Mouse (Mus musculus) midbrain, embryonic 12.5 days (tissue): ENCODE data around the gene Spink4. TPM values are rescaled to one million over a fixed set of nuclear protein-coding genes. Genes with fewer than 3 reads are reported as not detected.
"Not testable (repeated sequence)": the region's sequence is repeated elsewhere in the genome, so short reads cannot be mapped to it uniquely, and the experiment has no call there.

Source experiments
- ATAC-seq: fragments of 200-750 bp; cut with Nextera tagmentation; 2 replicates; pipeline ENCODE4 v1.8.0; 2017; ENCODE audit warnings: low read depth, moderate TSS enrichment, moderate library complexity; ENCODE audit not compliant: low FRiP score
- H3K27ac ChIP-seq: fragments of 300-500 bp; sonication (generic); replicated peaks from 2 replicates; pipeline ENCODE4 v1.5.1; 2016; ENCODE audit warnings: mild to moderate bottlenecking
- H3K27me3 ChIP-seq: fragments of 300-500 bp; sonication (generic); 2 replicates; pipeline ENCODE4 v1.6.1; 2016; ENCODE audit warnings: mild to moderate bottlenecking
- H3K36me3 ChIP-seq: fragments of 300-500 bp; sonication (generic); 2 replicates; pipeline ENCODE4 v1.6.1; 2016
- H3K4me1 ChIP-seq: fragments of 300-500 bp; sonication (generic); 2 replicates; pipeline ENCODE4 v1.6.1; 2016
- H3K4me2 ChIP-seq: fragments of 300-500 bp; sonication (generic); replicated peaks from 2 replicates; pipeline ENCODE4 v1.6.1; 2016; ENCODE audit warnings: mild to moderate bottlenecking, moderate library complexity
- H3K4me3 ChIP-seq: fragments of 300-500 bp; sonication (generic); 2 replicates; pipeline ENCODE4 v1.5.1; 2016; ENCODE audit warnings: mild to moderate bottlenecking
- H3K9ac ChIP-seq: fragments of 300-500 bp; sonication (generic); replicated peaks from 2 replicates; pipeline ENCODE4 v1.6.1; 2016; ENCODE audit warnings: mild to moderate bottlenecking, moderate library complexity
- H3K9me3 ChIP-seq: fragments of 300-500 bp; sonication (generic); 2 replicates; pipeline ENCODE4 v1.6.1; 2016; ENCODE audit warnings: mild to moderate bottlenecking
- WGBS: fragments of 180-500 bp; shearing (Covaris S2); methylation state at CpG from one replicate; pipeline ENCODE4 v1.1.7; 2016; 5-methylcytosine and 5-hydroxymethylcytosine counted together
- polyA plus RNA-seq: library from polyadenylated mRNA; unstranded; fragments of >200 nt; fragmentation: Nextera tagmentation; extraction: Ambion mirVana; gene quantifications from 2 replicates; pipeline ENCODE4 v1.2.1, GENCODE M21; 2016

The Spink4 gene
- polyA plus RNA-seq, 1 experiment from 2014 or later = not detected

DNA sequence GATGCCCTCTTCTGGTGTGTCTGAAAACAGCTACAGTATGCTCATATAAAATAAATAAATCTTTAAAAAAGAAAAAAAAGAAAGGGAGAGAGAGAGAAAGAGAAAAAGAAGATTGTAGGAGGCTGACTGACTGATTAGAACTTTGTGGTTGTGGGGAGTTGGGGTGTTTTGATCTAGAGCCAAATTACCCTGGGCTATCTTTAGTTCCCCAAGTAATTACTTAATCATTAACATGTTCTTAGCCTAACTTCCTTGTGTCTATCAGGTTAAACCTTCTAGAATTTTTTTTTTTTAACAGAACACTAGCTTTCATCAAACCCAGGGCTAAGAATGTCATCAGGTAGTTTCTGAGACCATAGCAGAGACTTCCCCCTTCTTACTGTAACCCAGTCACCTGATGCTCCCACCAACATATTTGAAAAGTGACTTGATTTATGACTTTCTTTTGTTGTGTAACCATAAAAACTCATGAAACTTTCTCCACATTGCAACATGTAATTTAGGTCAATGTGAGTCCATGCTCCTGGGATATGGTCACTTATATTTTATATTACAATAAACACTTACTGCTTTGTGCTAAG lies 5.5 kb upstream of the Spink4 start:
- no peak for ATAC-seq
- no peaks in the 10 kb centered on the region for H3K36me3 ChIP-seq
- H3K27me3 ChIP-seq = no peaks in the 10 kb centered on the region
- no peak overlapping the region for H3K4me3 ChIP-seq
- H3K9ac ChIP-seq = no peak overlapping the region
- no peak overlapping the region for H3K27ac ChIP-seq
- H3K9me3 ChIP-seq = no peaks in the 10 kb centered on the region
- H3K4me1 ChIP-seq = no peaks in the 10 kb centered on the region
- no peak overlapping the region for H3K4me2 ChIP-seq

GRCm38 (mm10) chr4:40915947-40916346 lies 3.9 kb upstream of the Spink4 start:
- Histone ChIP-seq H3K27ac (no peak overlapping the region), H3K27me3 (no peaks in the 10 kb centered on the region), H3K9ac (no peak overlapping the region), H3K9me3 (no peaks in the 10 kb centered on the region), H3K36me3 (no peaks in the 10 kb centered on the region), H3K4me3 (no peak overlapping the region), H3K4me2 (no peak overlapping the region), H3K4me1 (no peaks in the 10 kb centered on the region)
- ATAC-seq = no peak
- 54% methylated on average over 5 of the region's 5 CpGs for WGBS

GRCm38 (mm10) chr4:40916592-40917155 lies 3.2 kb upstream of the Spink4 start:
- no peak for ATAC-seq

DNA sequence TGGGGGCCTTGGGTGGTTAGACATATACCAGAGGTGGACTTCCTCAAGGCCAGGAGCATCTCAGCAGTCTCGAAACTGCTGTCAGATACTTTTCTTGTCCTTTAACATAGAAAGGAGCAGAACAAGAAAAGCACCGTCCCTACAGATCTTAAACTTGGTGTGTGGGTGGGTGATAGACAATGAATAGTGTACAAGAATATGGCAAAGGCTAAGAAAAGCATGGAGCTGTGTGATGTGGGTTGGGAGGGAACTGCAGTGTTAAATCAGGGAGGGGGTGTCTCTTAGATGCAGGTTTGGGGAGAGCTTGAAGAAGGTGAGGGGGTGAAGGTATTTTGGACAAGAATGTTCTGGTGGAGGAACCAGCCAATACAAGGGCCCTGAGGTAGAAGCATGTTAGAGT lies 724 bp downstream of the Spink4 start:
- no peaks in the 10 kb centered on the region for H3K4me1 ChIP-seq
- H3K27me3 ChIP-seq = no peaks in the 10 kb centered on the region
- no peak overlapping the region for H3K4me3 ChIP-seq
- H3K9me3 ChIP-seq = no peaks in the 10 kb centered on the region
- 75% methylated on average over 2 of the region's 2 CpGs for WGBS
- no peaks in the 10 kb centered on the region for H3K36me3 ChIP-seq
- ATAC-seq = no peak
- no peak overlapping the region for H3K27ac ChIP-seq
- no peak overlapping the region for H3K4me2 ChIP-seq
- no peak overlapping the region for H3K9ac ChIP-seq

More at GRCm38 (mm10) chr4:40916592-40917155, 3.2 kb upstream of the Spink4 start:
- no peak overlapping the region for H3K4me2 ChIP-seq
- no peaks in the 10 kb centered on the region for H3K27me3 ChIP-seq
- H3K9ac ChIP-seq = no peak overlapping the region
- H3K27ac ChIP-seq = no peak overlapping the region
- no peaks in the 10 kb centered on the region for H3K4me1 ChIP-seq
- WGBS = 91% methylated on average over 7 of the region's 7 CpGs
- H3K4me3 ChIP-seq = no peak overlapping the region
- no peaks in the 10 kb centered on the region for H3K36me3 ChIP-seq
- no peaks in the 10 kb centered on the region for H3K9me3 ChIP-seq

- WGBS = 65% methylated on average over 3 of the region's 3 CpGs
- H3K4me1 ChIP-seq = no peaks in the 10 kb centered on the region
- no peaks in the 10 kb centered on the region for H3K36me3 ChIP-seq
- no peak for ATAC-seq
- H3K27ac ChIP-seq = no peak overlapping the region
- H3K4me2 ChIP-seq = no peak overlapping the region
- no peak overlapping the region for H3K4me3 ChIP-seq
- H3K27me3 ChIP-seq = no peaks in the 10 kb centered on the region
- no peaks in the 10 kb centered on the region for H3K9me3 ChIP-seq
- no peak overlapping the region for H3K9ac ChIP-seq
Measured at GRCm38 (mm10) chr4:40921288-40921687, 1.4 kb downstream of the Spink4 start.

GRCm38 (mm10) chr4:40923087-40923651 lies 3.3 kb downstream of the Spink4 start:
- Histone ChIP-seq H3K9me3 (no peaks in the 10 kb centered on the region), H3K4me1 (no peaks in the 10 kb centered on the region), H3K27me3 (no peaks in the 10 kb centered on the region), H3K36me3 (no peaks in the 10 kb centered on the region), H3K4me2 (no peak overlapping the region), H3K4me3 (no peak overlapping the region), H3K27ac (no peak overlapping the region), H3K9ac (no peak overlapping the region)
- 83% methylated on average over 6 of the region's 6 CpGs for WGBS
- no peak for ATAC-seq

DNA sequence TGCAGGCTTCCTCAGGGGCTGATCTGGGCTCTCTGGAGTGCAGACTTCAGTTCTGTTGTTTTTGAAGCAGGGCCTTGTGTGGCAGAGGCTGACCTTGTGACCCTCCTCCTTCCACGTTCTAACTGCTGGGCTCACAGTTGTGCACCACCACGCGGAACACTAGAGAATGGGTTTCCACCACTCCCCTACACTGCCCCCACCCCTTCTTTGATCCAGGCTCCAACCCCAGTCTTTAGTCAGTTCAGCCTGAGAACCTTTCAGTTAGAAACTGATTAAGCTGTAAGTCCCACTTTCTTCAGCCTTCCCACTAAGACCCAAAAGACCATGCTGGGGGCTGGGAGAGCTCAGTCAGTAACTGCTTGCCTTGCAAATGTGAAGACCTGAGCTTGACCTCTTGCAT lies 5.7 kb downstream of the Spink4 start:
- no peaks in the 10 kb centered on the region for H3K9me3 ChIP-seq
- no peak overlapping the region for H3K4me3 ChIP-seq
- no peaks in the 10 kb centered on the region for H3K27me3 ChIP-seq
- no peak overlapping the region for H3K9ac ChIP-seq
- no peak for ATAC-seq
- H3K4me2 ChIP-seq = no peak overlapping the region
- 33% methylated on average over 3 of the region's 3 CpGs for WGBS
- H3K27ac ChIP-seq = no peak overlapping the region
- H3K36me3 ChIP-seq = no peaks in the 10 kb centered on the region
- no peaks in the 10 kb centered on the region for H3K4me1 ChIP-seq

GRCm38 (mm10) chr4:40929046-40929445 lies 9.2 kb downstream of the Spink4 start:
- H3K4me2 ChIP-seq = no peak overlapping the region

GRCm38 (mm10) chr4:40933694-40934093 lies 13.8 kb downstream of the Spink4 start:
- Histone ChIP-seq H3K9ac (no peak overlapping the region), H3K27ac (no peak overlapping the region), H3K9me3 (no peaks in the 10 kb centered on the region), H3K36me3 (peaks cover 65% of the 10 kb centered on the region), H3K4me3 (no peak overlapping the region), H3K27me3 (no peaks in the 10 kb centered on the region), H3K4me2 (no peak overlapping the region), H3K4me1 (no peaks in the 10 kb centered on the region)
- no peak for ATAC-seq
- 94% methylated on average over 5 of the region's 5 CpGs for WGBS

More at GRCm38 (mm10) chr4:40929046-40929445, 9.2 kb downstream of the Spink4 start:
- no peak overlapping the region for H3K27ac ChIP-seq
- no peak overlapping the region for H3K4me3 ChIP-seq
- no peaks in the 10 kb centered on the region for H3K27me3 ChIP-seq
- no peaks in the 10 kb centered on the region for H3K4me1 ChIP-seq
- H3K9ac ChIP-seq = no peak overlapping the region
- WGBS = 88% methylated on average over 7 of the region's 7 CpGs
- no peak for ATAC-seq
- H3K9me3 ChIP-seq = no peaks in the 10 kb centered on the region
- peaks cover 25% of the 10 kb centered on the region for H3K36me3 ChIP-seq

DNA sequence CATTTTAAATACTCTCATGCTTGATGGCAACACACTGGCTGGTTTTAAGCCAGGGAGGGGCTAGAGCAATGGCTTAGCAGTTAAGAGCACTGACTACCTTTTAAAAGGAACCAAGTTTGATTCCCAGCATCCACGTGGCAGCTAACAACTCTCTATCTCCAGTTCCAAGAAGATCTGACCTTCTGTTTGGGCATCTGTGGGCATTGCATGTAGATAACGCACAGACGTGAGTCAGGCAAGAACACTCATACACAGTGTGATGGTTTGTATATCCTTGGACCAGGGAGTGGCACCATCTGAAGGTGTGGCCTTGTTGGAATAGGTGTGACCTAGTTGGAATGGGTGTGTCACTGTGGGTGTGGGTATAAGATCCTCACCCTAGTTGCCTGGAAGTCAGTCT lies 14.5 kb downstream of the Spink4 start:
- not testable (repeated sequence) for H3K9ac ChIP-seq, H3K27me3 ChIP-seq, H3K4me3 ChIP-seq, H3K4me2 ChIP-seq, H3K9me3 ChIP-seq, ATAC-seq, H3K4me1 ChIP-seq, H3K27ac ChIP-seq
- WGBS = 89% methylated on average over 3 of the region's 3 CpGs
- H3K36me3 ChIP-seq = peaks cover 71% of the 10 kb centered on the region

GRCm38 (mm10) chr4:40936175-40936839 lies 16.5 kb downstream of the Spink4 start:
- no peak overlapping the region for H3K4me2 ChIP-seq
- H3K36me3 ChIP-seq = peaks cover 91% of the 10 kb centered on the region
- no peak overlapping the region for H3K4me3 ChIP-seq
- no peaks in the 10 kb centered on the region for H3K27me3 ChIP-seq
- 90% methylated on average over 9 of the region's 9 CpGs for WGBS
- H3K9me3 ChIP-seq = no peaks in the 10 kb centered on the region
- no peak overlapping the region for H3K27ac ChIP-seq
- no peaks in the 10 kb centered on the region for H3K4me1 ChIP-seq
- H3K9ac ChIP-seq = no peak overlapping the region
- ATAC-seq = no peak

DNA sequence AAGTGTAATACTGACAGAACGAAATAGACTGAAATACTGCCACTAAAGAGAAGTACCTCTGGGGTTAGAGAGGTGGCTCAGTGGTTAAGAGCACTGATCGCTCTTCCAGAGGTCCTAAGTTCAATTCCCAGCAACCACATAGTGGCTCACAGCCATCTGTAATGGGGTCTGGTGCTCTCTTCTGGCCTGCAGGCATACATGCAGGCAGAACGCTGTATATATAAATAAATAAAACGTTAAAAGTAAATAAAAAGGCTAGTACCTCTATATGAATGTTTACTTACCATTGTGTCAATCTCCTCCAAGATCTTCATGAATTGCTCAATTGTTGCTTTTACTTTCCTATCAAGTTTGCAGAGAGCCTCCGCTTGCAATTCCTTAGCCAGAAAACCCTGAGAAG lies 18.9 kb downstream of the Spink4 start:
- WGBS = 93% methylated on average over 5 of the region's 5 CpGs
- H3K36me3 ChIP-seq = peaks cover 93% of the 10 kb centered on the region
- no peak overlapping the region for H3K9ac ChIP-seq
- no peak overlapping the region for H3K4me3 ChIP-seq
- H3K27ac ChIP-seq = no peak overlapping the region
- H3K9me3 ChIP-seq = no peaks in the 10 kb centered on the region
- H3K27me3 ChIP-seq = no peaks in the 10 kb centered on the region
- no peak overlapping the region for H3K4me2 ChIP-seq
- ATAC-seq = no peak
- no peaks in the 10 kb centered on the region for H3K4me1 ChIP-seq
